Mouse (Mus musculus) spleen, adult 2 months (tissue): ENCODE data around the gene Ube2v1.

Experiments used
- CTCF ChIP-seq: fragments of 200-500 bp; IDR thresholded peaks from 2 replicates; pipeline ENCODE4 v1.5.1; 2011; ENCODE audit warnings: mild to moderate bottlenecking, inconsistent platforms; ENCODE audit not compliant: insufficient read depth, insufficient read length, insufficient replicate concordance; ENCODE audit errors: extremely low read depth
- POLR2A ChIP-seq: fragments of 200-500 bp; IDR thresholded peaks from 2 replicates; pipeline ENCODE4 v1.6.1; 2011; ENCODE audit warnings: low read depth, low read length, inconsistent platforms

DNA sequence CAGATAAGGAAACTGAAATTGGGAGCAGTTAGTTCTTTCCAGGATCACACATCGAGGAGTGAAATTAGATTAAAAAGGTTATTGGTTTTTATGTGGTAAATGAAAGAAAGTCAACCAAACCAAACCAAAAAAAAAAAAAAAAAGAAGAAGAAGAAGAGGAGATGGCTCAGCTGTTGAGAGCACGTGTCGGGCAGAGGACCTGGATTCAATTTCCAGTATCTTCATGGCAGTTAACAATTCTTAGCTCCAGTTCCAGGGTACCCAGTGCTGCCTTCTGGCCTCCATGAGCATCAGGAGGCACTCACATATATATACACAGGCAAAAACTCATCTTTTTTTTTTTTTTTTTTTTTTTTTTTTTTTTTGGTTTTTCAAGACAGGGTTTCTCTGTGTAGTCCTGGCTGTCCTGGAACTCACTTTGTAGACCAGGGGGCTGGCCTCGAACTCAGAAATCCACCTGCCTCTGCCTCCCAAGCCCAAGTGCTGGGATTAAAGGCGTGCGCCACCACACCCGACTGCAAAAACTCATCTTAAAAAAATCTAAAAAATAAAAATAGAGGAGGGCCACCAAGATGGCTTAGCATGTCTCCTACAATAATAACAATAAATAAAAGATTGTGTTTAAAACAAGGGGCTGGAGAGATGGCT lies 3.1 kb upstream of the Ube2v1 start:
- TF ChIP-seq POLR2A (no peak), CTCF (no peak)
